Mouse (Mus musculus) heart, adult 9 months (tissue): ENCODE measurements around the gene 2700081O15Rik.
A peak's percentile ranks its signal among the peaks of the same experiment; 100 is the strongest.

Source experiments
- DNase-seq, 2 experiments: peaks; one replicate each; pipeline ENCODE4 v3.0.0; 2022; ENCODE audit warnings: low spot score in 2 of 2

Gene 2700081O15Rik

DNA sequence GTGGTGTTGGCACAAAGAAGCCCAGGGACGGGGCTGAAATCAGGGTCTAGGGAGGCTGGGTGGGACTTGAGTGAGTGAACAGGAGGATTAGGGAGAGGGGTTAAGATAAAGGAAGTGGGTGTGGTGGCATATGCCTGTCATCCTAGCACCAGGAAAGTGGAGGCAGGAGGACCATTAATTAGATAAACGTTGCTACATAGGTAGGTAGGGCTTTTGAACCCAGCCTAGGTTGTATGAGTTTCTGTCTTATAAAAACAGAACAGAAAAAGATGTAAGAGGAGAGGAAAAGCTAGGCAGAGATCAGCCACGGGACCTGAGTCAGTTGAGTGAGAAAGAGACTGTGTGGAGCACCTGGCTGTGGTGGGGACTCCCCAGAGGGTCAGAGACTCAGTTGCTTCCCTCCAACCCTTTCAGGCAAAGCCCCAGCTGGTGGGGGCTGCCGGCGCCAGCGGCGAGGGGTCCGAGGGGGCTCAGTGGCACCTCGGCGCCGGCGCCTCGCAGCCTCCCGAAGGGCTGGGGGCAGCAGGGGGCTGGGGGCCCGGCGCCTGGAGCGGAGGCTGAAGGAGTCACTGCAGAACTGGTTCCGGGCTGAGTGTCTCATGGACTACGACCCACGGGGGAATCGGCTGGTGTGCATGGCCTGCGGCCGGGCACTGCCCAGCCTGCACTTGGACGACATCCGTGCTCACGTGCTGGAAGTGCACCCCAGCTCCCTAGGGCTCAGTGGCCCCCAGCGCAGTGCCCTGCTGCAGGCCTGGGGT lies 3.6 kb downstream of the 2700081O15Rik start:
- no peak for DNase-seq

DNA sequence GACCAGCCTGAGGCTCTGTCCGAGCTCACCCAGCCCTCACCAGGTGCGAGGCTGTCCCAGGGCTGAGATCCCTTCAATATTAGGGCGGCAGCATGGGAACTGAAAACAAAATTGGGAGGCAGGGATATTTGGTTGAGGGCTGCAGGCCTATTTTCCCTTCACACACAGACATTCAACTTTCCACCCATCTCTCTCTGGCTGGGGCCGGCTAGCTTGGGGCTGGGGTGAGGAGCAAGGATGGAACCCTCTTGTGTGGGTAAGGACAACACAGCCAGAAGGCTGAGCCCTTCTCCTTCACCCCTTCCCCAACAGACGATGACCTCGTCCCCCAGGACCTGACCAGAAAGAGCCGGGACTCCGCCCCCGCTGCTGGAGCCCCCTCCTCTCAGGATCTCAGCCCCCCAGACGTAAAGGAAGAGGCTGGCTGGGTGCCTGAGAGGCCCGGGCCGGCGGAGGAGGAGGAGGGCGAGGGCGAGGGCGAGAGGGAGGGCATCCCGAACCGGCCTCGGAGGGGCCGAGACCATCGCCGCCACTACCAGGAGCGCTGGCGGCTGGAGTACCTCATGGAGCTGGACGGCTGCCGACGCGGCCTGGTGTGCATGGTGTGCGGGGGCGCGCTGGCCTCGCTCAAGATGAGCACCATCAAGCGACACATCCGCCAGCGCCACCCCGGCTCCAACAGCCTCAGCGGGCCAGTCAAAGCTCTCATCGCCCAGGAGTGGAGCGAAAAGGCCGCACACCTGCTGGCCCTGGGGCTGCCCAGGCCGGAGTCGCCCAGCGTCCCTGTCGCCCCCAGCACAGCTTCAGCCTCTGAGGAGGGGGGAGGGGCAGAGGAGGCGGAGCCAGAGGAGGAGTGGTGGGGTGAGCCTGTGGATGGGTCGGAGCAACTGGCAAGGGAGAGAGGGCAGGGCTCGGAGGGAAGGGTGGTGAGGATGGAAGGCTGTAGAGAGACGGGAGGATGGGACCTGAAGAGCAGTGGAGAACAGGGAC lies 4.5 kb downstream of the 2700081O15Rik start:
- peak in 1 of 2 experiments; percentile 46 for DNase-seq

DNA sequence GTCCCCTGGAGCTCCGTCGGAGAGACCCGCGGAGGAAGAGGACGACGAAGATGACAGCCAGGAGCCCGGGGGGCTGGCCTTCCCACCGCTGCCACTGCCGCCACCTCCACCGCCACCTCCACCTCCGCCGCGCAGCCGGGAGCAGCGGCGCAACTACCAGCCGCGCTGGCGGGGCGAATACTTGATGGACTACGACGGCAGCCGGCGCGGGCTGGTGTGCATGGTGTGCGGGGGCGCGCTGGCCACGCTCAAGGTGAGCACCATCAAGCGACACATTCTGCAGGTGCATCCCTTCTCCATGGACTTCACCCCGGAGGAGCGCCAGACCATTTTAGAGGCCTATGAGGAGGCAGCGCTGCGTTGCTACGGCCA lies 5.2 kb downstream of the 2700081O15Rik start:
- DNase-seq = no peak

DNA sequence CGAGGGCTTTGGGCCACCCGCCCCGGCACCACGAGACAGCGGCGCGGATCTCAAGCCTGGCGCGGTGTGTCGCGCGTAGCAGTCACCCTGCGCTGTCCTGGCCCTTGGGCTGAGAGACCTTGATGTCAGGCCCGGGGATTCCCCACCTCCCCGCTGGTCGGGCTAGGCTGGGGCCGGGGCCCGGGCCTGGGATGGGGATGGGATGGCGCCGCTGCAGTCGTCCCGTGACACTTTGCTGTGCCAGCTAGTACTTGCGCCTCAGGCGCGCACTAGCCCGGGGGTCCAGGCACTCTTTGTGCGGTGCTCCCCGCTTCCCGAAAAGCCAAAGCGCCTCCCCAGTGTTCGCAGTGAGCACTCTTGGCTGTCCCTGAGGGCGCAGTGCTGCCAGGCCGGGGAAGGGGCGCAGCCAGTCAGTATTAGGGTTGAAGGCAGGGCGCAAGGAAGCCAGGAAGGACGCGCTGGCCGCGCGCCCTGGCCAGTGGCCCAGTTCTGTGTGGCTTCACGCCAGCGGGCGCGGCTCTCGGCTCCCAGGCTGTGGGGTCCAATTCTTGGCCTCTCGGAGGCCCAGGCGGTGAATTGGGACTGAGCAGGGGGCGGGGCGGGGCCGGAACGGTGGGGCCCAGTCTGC lies 5.7 kb downstream of the 2700081O15Rik start:
- DNase-seq = peak; percentile 92 to 94

DNA sequence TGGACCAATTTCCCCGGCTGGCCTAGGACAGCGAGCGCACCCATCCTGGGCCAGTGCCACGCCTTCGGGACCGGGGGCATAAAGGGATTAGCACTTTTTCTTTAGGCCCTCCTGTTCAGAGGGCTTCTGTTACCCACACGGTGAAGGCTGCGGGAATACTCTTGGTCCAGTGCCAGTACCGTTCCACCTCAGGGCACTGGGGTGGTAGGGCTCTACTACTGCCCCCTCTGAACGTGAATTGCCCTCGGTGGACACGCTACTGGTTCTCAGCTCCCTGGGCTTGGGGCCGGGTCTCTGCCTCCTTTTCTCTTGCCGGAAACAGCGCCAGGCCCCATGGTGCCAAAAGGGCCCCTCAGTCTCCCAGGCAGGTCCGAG lies 6.2 kb downstream of the 2700081O15Rik start:
- DNase-seq = no peak

DNA sequence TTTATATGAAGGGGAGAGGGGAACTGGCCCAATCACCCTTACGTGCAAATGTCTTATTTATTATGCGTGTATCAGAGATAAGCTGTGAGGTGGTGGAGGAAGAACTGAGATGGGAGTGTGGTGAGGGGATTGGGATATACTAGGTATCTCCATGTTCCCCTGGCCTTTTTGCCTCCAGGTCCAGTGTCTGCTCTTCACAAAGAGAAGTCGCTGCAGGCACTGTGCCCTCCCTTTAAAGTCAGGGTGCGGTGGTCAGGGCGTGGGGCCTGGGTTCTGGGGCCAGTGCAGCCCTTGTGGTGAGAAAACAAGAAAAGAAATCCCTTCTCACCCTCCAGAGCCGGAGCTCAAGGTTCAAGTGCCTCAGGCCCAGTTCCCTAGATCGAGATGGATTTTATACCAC lies 6.7 kb downstream of the 2700081O15Rik start:
- no peak for DNase-seq

DNA sequence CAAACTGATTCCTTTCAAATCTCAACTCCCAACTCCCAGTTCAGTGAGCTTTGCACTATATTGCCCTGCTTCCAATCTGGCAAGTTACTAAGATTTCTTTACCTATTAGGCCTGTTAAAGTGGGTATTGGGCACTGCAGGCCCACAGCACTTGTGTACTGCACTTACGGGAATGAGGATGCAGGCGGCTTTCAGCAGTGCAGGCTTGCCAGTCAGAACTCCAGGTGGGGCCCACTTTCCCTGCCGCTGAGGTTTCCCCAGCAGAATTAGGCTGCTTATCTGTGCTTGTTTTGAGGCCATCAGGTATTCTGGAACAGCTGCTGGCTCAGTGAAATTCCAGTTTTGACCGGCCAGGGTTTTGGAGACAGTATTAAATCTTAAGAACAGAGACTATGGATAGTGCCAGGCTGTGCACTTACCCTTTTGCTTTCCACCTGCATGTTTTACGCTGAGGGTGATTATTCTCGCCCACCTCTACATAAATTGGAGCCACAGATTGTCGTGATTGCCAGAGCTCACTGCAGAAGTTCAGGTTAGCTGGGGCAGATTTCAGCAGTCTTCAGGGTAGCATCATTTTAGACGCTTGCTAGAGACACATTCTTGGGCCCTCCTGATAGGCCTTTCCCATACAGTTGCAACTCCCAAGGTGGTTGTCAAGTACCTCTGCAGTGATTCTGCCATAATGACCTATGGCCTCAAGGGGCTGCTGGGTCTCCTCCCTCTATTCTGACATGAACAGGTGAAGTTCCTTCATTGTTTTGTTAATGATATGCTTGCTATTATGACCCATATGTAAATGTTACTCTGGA lies 7.4 kb downstream of the 2700081O15Rik start:
- no peak for DNase-seq

DNA sequence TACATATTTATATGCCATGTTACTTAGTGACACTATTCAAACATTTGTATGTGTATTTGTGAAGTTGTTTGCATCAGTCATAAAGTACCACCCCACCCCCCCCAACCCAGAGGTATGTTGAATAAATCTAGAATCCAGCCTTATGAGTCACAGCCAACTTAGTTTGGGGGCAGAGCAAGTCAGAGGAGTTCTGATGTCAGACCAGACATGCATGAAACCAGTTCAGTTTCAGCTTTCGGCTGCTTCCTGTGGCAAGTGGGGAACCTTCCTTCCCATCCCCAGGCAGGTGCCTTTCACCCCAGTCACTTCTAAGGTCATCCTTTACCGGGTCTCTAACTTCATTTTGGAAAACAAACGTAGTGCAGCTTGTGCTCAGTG lies 8.0 kb downstream of the 2700081O15Rik start:
- no peak for DNase-seq

DNA sequence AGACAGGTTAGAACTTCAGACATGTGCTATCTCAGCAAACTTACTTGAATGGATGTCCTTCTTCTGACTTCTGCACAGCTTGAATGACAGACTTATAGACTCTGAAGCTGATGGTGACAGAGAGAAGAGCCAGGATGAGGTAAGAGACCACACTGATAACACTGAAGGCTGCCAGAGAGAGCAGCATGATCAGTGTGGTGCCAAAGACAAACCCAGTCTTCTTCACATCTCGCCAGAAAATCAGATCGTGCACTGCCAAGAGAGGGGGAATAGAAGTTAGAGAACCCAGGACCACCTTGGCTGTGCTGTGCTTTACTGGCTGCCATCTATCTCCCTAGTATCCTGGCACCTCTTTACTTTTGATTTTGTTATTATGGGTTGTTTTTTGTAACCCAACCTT lies 17.5 kb downstream of the 2700081O15Rik start:
- no peak for DNase-seq

DNA sequence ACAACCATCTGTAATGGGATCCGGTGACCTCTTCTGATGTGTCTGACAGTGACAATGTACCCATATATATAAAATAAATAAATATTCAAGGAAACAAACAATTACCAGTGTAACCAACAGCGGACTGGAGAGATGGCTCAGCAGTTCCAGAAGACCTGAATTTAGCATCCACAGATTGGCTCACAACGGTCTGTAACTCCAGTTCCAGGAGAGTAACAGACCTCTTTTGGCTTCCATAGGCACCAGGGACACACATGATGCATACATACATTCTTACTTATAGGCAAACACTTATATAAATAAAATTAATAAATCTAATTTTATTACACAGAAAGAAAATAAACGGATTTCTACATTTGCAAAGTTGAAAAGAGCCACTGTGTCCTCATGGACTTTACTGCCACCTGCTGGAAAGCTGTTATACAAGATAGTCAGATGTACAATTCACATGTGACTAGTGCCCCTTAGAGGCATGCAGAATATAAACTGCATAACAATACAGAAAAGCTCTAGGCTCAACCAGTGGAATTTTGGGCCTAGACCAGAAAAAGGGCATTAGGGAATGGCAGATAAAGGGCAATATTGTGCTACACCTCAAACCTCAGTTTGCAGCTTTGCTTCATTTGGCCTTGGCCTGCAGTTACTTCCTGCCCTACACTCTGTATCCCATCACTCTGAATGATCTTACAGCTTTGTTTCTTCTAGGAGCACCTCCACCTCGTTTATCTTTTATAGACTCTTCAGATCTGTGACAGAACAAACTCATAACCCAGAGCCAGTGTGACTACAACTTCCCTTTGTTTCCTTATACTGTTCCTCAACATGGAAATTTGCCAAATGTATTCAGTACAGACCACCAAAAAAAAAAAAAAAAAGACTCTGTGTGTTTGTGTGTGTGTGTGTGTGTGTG lies 18.9 kb downstream of the 2700081O15Rik start:
- peak; percentile 45 to 69 for DNase-seq

DNA sequence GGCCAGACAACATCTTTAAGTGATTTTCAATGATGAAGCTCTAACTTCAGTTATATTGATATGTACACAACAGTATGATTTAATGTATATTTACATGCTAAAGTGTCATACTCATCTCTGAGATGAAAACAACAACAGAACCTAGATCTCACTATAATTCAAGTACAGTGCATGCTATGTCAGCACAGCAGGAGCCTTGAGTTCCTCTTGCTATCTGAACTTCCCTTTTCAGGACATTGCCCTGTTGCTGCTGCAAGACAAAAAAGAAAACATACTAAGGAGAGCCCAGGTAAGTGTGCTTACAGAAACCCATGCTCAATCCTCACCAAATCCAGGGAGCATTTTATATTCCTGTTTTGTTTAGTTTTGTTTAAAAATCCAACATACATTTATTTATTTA lies 20.9 kb downstream of the 2700081O15Rik start:
- DNase-seq = no peak

DNA sequence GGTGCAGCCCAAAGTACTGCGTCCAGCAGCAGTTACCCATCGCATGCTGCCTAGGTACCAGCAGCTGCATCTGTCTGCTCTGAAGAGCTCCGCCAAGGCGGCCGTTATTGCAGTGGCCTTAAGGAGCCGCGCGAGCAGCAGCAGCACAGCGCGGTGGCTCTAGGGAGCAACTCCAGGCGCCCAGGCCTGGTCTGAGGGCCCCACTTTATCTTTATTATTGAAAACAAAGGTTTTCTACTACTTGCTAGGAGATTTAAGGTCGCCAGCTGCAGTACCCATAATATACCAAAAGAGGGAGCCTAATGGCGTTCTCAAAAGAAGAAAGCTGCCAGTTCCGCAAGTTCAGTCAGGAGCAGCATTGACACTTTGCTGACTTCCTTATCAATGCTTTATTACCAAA lies 24.1 kb downstream of the 2700081O15Rik start:
- DNase-seq = peak in 1 of 2 experiments; percentile 58

DNA sequence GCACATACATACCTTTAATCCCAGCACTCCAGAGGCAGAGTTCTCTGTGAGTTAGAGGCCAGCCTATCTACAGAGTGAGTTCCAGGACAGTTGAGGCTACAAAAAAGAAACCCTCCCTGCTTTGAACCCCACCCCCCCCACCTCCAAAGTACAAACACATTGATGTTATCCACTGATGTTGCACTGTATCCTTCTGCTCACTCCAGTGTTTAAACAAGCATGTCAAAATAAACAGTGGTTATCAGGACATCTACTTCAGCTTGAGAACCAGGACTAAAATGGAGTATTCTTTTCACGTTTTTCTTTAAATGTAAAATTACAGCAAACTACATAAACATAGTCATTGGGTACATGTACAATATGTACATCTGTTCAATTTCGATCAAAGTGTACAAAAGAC lies 27.7 kb downstream of the 2700081O15Rik start:
- no peak for DNase-seq

DNA sequence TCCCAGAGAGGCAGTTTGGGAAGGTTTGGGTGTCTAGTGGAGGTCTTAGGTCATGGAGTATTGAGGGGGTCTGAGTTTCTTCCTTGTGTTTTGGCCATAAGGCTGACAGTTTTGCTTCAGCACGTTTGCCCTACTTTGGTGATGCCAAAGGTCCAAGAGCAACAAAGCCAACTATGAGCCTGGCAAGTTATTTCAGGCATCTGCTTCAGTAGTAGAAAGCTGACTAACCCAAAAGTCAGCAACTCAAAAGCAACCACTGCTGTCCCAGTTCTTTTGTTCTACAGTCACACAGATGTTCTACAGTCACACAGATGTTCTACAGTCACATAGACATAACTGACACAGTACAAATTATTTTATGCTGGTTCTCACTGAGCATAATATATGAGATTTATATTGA lies 28.2 kb downstream of the 2700081O15Rik start:
- no peak for DNase-seq

DNA sequence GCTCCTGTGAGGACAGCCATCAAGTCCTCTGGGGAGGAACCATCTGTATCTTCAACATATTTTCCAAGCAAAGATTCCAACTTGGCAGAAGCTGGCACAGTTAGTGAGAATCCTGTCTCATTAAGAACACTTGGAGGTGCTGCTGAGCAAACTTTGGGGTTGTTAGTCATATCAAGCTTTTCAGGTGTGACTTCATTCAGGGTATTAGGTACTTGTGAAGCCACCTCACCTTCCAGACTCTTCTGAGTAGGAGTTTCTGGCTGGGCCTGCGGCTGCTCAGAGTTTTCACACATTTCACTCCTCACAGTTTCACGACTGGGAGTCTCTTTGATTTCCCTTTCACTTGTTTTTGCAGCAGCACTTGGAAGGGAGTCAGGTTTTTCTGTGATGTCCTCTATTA lies 39.4 kb downstream of the 2700081O15Rik start:
- no peak for DNase-seq

DNA sequence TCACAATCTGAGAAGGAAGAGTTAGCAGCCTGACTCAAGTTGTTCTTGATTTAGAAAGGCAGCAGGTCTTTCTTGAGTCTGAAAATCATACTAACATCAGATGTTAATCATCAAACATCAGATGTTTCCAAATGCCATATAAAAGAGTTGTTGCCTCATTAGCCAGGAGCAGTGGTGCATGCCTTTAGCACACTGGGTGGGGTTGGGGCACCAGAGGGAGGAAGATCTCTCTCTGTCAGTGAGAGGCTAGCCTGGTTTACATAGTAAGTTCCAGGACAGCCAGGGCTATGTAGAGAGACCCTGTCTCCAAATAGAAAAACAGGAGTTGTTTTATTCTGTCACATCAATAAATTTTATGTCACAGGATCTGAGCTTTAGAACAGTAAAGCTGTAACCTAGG lies 41.5 kb downstream of the 2700081O15Rik start:
- DNase-seq = no peak

DNA sequence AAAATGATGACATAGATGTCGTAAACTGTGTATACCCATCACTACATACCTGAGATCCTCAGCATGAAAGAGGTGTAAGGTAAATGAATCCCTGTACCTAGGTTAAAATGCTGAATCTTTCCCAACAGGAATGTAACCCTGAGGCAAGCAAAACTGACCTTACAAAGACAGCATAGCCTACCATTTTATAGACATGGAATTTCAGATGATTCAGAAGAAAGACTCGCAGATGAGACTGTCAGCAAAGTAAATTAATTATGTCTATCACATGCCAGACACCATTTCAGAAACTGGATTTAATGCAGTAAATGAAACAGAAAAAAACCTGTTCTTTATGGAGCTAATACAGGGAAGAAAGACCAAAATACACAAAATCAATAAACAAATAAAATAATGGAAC lies 41.9 kb downstream of the 2700081O15Rik start:
- no peak for DNase-seq

DNA sequence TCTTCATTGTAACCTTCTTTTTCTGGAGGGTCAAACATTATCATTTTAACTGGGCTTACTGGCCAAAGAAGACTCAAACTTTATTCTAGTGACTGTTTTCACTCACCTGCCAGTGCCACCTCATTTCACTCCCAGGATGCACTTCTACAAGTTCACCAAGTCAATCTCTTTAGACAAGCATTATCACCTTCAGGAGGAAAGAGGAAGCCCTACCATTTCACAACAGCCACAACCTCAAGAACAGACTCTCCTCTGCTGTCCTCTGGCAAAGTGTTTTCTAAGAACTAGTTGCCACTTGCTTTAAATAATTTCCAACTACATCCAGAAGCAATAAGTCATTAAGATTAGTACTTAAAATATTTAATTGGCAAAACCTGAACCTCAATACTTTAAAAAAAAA lies 50.5 kb downstream of the 2700081O15Rik start:
- DNase-seq = no peak

DNA sequence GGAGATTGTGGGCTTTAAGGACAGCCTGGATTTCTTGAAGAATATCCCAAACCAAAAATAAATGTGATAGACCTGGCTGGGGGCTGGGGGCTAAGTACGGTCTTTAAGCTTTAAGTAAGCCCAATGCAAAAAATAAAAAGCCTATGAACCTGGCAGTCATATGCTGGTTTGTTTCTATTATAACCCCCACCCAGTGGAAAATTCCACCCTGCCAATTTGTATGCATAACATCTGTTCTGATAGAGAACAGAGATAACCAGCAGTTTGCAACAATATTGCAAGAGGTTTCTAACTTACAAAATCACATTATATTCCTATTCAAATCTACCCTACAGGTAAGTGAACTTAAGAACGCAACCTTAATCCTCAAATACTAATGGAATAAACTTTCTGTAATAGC lies 53.2 kb downstream of the 2700081O15Rik start:
- DNase-seq = no peak
